Mouse (Mus musculus): Measurements from ENCODE around the gene Prkar2a.

The Prkar2a gene

GRCm38 (mm10) chr9:108795762-108796161, 106.6 kb downstream of the Prkar2a start:
- peak; percentile 27 for DNase-seq (ENCODE audit: low spot score)

- no peak for DNase-seq (ENCODE audit: low spot score)
Observed at GRCm38 (mm10) chr9:108796351-108796981, 107.4 kb downstream of the Prkar2a start.

- no peak for DNase-seq (ENCODE audit: low spot score)
Observed at GRCm38 (mm10) chr9:108797477-108797876, 108.4 kb downstream of the Prkar2a start.

- DNase-seq (ENCODE audit: low spot score), result no peak
Observed at GRCm38 (mm10) chr9:108798508-108799075, 109.5 kb downstream of the Prkar2a start.

- no peak for DNase-seq (ENCODE audit: low spot score)
Observed at GRCm38 (mm10) chr9:108799564-108799963, 110.5 kb downstream of the Prkar2a start.

Data from retina, embryonic 14.5 days (tissue).